Mouse (Mus musculus) left cerebral cortex, adult 11 months (tissue): ENCODE results near the gene Ephb4.

ENCODE experiments used
- DNase-seq: peaks from one replicate; pipeline ENCODE4 v3.0.0; 2022; ENCODE audit warnings: low spot score

Gene Ephb4

DNA sequence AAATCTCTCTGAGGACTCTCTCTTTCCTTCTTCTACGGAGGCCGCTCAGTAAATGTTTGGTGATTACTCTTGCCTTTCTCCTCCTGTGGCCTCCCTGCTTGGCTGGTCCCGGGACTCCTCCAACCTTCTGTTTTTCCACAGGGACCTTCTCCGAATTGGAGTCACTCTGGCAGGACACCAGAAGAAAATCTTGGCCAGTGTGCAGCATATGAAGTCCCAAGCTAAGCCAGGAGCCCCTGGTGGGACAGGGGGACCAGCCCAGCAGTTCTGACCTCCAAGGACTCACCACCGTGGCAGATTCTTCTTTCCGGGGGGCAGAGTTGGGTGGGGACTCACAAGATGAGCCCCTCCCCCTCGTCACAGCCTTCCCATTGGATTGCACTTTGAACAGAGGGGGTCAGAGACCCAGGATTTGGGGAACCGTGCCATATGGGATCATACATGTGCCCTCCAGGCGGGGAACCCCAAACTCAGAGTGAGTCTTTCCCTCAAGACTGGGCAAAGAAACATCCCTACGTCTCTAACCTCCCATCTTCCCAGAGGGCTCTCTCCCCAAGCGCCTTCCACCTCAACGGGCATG is 23.6 kb downstream of the Ephb4 start:
- no peak for DNase-seq

DNA sequence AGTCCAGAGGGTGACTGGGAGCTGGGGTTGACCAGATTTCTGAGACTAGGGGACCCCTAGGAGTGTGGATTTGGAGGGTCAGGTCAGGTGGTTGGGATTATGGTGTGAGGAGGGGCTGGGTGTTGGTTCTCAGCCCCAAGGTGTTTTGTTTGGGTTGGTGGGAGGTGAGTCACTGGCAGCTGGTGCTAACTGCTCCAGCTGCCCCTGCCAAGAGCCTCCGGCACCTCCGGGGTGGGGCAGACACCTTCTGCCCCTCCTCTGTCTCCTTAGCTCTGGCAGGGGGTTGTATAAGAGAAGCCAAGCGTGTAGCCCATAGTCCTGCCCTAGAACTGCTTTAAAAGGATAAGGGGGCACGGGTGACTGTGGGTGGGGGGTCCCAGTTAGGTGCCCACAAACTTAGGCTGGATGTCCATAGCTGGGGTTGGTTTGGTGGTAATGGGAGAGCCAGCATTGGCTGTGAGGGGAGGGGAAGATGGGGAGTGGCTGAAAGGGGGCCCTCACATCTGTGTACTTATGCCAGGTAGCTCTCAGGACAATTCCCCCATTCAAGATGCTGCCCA is 24.7 kb downstream of the Ephb4 start:
- DNase-seq, result no peak

DNA sequence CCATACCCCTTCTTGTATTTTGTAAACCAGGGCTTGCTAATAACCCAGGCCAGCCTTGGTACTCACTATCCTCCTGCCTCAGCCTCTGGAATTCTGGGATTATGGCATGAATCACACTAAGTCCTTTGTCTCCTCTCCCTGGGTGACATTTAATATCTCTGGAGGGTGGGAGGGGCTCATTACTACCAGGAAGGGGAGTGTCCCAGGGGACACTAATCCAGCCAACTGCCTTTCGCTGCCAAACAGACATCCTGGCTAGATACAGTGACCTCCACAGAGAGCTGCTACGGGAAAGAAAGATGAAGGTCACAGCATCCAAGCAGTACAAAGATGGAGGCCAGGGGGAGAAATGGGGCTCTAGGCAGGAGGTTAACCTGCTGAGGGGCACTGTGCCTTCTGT is 25.7 kb downstream of the Ephb4 start:
- no peak for DNase-seq

DNA sequence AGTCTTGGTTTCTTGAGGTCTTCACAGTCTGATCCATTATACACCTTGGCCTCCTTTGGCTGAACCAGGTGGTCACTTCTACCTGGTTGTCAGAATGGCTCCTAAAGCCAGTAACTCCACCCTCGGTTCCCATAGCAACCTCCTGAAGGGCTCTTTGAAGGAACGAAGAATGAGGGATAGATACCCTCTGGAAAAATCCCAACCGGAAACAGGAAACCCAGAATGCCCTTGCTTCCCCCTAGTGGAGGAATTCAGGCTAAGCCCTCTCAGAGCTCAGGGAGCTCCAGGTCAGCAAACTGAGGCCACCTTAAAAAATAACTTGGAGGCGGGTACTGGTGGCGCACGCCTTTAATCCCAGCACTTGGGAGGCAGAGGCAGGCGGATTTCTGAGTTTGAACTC is 26.3 kb downstream of the Ephb4 start:
- DNase-seq, result peak; percentile 2

GRCm38 (mm10) chr5:137376722-137377121 is 26.8 kb downstream of the Ephb4 start:
- no peak for DNase-seq

DNA sequence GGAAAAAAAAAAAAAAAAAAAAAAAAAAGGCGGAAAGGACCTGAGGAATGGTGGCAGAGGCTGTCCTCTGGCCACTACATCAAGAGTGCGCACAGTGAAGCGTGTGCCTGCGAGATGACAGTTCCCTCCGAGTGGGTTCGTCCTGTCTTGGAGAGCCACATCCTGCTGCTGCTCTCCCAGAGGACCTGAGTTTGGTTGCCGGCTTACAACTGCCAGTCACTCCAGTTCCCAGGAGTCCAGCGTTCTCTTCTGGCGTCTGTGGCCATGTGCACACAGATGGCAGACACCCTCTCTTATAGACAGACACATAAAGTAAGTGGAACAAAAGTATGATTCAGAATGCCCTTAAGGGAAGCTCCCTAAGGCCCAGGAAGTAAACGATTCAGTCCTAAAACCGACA is 27.3 kb downstream of the Ephb4 start:
- no peak for DNase-seq

DNA sequence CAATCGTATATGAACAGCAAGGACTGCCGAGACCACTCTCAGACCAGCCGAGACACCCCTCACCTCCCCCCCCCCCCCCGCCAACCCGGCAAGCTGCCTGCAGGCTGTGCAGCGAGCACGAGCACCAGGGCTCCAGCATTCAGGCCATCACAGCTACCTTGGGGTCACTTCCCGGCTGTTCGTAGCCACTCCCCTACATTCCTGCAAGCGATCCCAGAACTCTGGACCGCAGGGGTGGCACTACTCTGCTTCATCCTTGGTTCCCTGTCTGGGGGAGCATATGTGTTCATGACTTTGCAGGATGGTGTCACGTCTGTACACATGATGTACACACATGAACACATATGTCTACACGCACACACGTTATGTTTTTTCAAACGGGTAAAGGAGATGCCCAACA is 27.7 kb downstream of the Ephb4 start:
- no peak for DNase-seq

DNA sequence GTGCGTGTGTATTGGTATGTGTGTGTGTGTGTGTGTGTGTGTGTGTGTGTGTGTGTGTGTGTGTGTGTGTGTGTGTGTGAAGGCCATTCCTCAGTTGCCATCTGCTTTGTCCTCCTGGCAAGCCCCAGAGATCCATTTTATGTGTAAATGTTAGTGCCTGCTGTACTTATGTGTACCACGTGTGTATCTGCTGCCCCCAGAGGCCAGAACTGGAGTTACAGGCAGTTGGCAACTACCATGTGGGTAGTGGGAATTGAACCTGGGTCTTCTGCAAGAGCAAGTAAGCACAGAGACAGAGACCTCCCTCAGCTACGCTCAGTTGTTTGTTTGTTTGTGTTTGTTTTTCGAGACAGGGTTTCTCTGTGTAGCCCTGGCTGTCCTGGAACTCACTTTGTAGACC is 31.2 kb downstream of the Ephb4 start:
- DNase-seq, result no peak

DNA sequence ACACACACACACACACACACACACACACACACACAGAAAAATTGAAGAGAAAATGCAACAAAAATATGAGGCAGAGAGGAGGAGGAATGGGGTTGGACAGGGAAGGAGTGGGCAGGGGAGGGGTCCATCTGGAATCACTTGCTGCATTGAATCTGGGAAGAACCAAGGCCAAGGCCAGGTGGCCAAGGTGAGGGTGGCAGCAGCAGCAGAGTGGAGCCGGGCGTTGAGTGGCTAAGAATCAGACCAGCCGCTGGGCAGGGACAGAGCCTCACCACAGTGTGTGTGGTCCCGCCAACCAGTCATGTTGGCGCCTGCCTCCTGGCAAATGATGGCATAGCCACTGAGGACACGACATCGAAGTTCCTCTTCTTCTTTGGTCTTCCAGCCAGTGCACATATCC is 33.5 kb downstream of the Ephb4 start:
- DNase-seq, result no peak

- no peak for DNase-seq
Measured at GRCm38 (mm10) chr5:137386712-137387111, 36.8 kb downstream of the Ephb4 start.

DNA sequence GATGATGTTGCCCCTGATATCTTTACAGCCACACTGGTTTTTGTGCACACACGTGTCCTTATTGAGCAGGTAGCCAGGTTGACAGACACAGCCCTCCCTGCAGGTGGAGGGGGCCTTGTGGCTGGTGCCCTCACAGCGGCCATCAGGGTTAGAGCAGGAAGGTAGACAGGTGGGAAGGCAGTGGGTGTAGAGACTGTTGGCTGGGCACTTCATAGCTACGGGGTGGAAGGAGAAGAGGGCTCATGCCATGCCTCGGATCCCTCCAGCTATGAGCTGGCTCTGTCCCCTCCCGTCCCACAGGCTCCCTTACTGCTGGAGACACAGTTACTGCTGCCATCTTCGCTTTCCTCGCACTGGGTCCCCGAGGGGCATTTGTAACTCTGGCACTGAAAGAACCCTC is 41.7 kb downstream of the Ephb4 start:
- DNase-seq, result no peak

DNA sequence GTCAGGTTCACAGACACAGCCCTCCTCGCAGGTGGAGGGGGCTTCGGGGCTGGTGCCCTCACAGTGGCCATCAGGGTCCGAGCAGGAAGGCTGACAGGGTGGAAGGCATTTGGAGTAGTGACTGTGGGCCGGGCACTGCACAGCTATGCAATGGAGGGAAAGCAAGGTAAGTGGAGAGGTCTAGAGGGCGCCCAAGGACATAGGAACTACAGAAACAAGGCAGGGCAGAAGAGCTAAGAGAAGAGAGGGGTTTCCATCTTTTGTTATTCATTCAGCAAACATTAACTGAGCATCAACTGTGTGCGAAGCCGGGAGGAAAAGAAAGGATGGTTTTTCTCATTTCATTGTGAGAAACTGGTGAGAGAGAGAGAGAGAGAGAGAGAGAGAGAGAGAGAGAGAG is 44.5 kb downstream of the Ephb4 start:
- DNase-seq, result no peak

GRCm38 (mm10) chr5:137404081-137404480 is 54.2 kb downstream of the Ephb4 start:
- DNase-seq, result no peak

GRCm38 (mm10) chr5:137409451-137409850 is 59.5 kb downstream of the Ephb4 start:
- no peak for DNase-seq

- DNase-seq, result no peak
Measured at GRCm38 (mm10) chr5:137410066-137410465, 60.2 kb downstream of the Ephb4 start.

- DNase-seq, result no peak
Measured at GRCm38 (mm10) chr5:137410549-137410948, 60.6 kb downstream of the Ephb4 start.

DNA sequence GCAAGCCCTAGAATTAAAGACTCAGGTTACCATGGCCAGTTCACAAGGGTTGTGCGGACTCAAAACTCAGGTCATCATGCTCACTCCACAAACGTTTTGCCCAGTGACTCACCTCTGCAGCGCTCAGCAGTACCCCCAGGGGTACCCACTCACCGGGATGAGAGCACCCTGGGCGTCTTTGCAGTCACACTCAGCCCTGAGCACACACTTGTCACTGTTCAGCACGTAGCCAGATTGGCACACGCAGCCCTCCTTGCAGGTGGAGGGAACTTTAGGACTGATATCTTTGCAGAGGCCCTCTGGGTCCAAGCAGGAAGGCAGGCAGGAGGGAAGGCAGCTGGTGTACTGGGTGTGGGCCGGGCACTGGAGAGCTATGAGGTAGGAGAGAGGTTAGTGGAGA is 61.3 kb downstream of the Ephb4 start:
- no peak for DNase-seq

- DNase-seq, result no peak
Measured at GRCm38 (mm10) chr5:137414253-137414652, 64.3 kb downstream of the Ephb4 start.

GRCm38 (mm10) chr5:137419105-137419504 is 69.2 kb downstream of the Ephb4 start:
- no peak for DNase-seq

GRCm38 (mm10) chr5:137419841-137420240 is 69.9 kb downstream of the Ephb4 start:
- DNase-seq, result no peak

- no peak for DNase-seq
Measured at GRCm38 (mm10) chr5:137425648-137426047, 75.7 kb downstream of the Ephb4 start.
